Mouse (Mus musculus) olfactory bulb, adult 2 months (tissue): Measurements from ENCODE around the gene Anxa4. TPM values are rescaled to one million over a fixed set of nuclear protein-coding genes. Genes with fewer than 3 reads are reported as not detected.

Source experiments
- H3K27ac ChIP-seq: fragments of 200-500 bp; 2 replicates; pipeline ENCODE4 v1.5.1; 2012; ENCODE audit warnings: low read depth, low read length; ENCODE audit not compliant: insufficient read depth
- H3K4me1 ChIP-seq: fragments of 200-500 bp; 2 replicates; pipeline ENCODE4 v1.6.1; 2012; ENCODE audit warnings: low read length; ENCODE audit not compliant: control insufficient read depth, insufficient read depth
- H3K4me3 ChIP-seq: fragments of 200-500 bp; 2 replicates; pipeline ENCODE4 v1.5.1; 2012; ENCODE audit warnings: mild to moderate bottlenecking, low read depth, low read length, moderate library complexity; ENCODE audit not compliant: insufficient read depth
- CTCF ChIP-seq: fragments of 200-500 bp; IDR thresholded peaks from 2 replicates; pipeline ENCODE4 v1.5.1; 2012; ENCODE audit warnings: low read depth, mild to moderate bottlenecking, low read length, moderate library complexity; ENCODE audit not compliant: insufficient read depth
- POLR2A ChIP-seq: fragments of 200-500 bp; IDR thresholded peaks from 2 replicates; pipeline ENCODE4 v1.6.1; 2012; ENCODE audit warnings: mild to moderate bottlenecking, low read depth, low read length, moderate library complexity; ENCODE audit not compliant: insufficient read depth
- WGBS: fragments of 180-500 bp; shearing (Covaris S2); methylation state at CpG from one replicate; pipeline ENCODE4 v1.1.7; 2018; 5-methylcytosine and 5-hydroxymethylcytosine counted together
- polyA plus RNA-seq: library from polyadenylated mRNA; stranded (reverse); fragments of >200 nt; gene quantifications from 2 replicates; pipeline ENCODE4 v1.2.4, GENCODE M21; 2012; ENCODE audit warnings: low replicate concordance; ENCODE audit not compliant: missing spikeins, insufficient read depth, insufficient read length

Anxa4 gene
- polyA plus RNA-seq, 1 experiment = not detected

- no peak overlapping the region for H3K27ac ChIP-seq
- TF ChIP-seq POLR2A = no peak
- TF ChIP-seq CTCF = peak; percentile 96
- H3K4me1 ChIP-seq = peaks cover 5% of the 10 kb centered on the region; the same call in 1 of the 2 replicates
- under 1% methylated on average over 5 of the region's 5 CpGs for WGBS
- no peak overlapping the region for H3K4me3 ChIP-seq
These were observed 13.2 kb upstream of the Anxa4 start for GRCm38 (mm10) chr6:86806455-86807086.

- Histone ChIP-seq H3K4me3 (no peak overlapping the region), H3K27ac (no peak overlapping the region), H3K4me1 (0 out of 2 replicates have a peak, but pooled peaks cover under 1% of the 10 kb centered on the region)
- 96% methylated on average over 3 of the region's 3 CpGs for WGBS
- no peak for TF ChIP-seq POLR2A
- TF ChIP-seq CTCF = no peak
These were observed 11.3 kb upstream of the Anxa4 start for GRCm38 (mm10) chr6:86804646-86805045.

DNA sequence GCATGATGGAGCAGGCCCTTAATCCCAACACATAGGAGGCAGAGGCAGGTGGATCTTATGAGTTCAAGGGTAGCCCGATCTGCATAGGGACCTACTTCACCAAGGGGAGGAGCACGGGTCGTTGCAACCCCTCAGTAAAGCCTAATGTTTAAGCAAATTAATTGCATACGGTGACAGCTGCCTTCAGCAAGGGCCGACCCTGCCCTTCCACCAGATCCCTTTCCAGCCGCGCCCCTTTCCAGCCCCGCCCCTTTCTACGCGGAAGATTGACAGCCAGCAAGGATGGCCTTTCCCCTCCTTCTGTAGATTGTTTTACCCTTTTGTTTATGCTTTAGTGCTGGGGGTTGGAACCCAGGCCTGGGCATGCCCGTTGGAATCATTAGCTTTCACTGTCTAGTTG is 8.0 kb upstream of the Anxa4 start:
- WGBS = 64% methylated on average over 11 of the region's 11 CpGs
- H3K4me3 ChIP-seq = no peak overlapping the region
- H3K27ac ChIP-seq = no peak overlapping the region
- no peaks in the 10 kb centered on the region for H3K4me1 ChIP-seq
- TF ChIP-seq POLR2A = no peak
- TF ChIP-seq CTCF = no peak

- TF ChIP-seq POLR2A (no peak), CTCF (no peak)
- Histone ChIP-seq H3K4me1 (no peaks in the 10 kb centered on the region), H3K27ac (no peak overlapping the region), H3K4me3 (no peak overlapping the region)
- 90% methylated on average over 3 of the region's 3 CpGs for WGBS
These were observed 7.1 kb upstream of the Anxa4 start for GRCm38 (mm10) chr6:86800467-86800866.

- TF ChIP-seq CTCF = no peak
- TF ChIP-seq POLR2A = no peak
- WGBS = 86% methylated on average over 4 of the region's 4 CpGs
- Histone ChIP-seq H3K27ac (no peak overlapping the region), H3K4me1 (peaks cover 9% of the 10 kb centered on the region), H3K4me3 (no peak overlapping the region)
These were observed 4.1 kb upstream of the Anxa4 start for GRCm38 (mm10) chr6:86797455-86797854.

DNA sequence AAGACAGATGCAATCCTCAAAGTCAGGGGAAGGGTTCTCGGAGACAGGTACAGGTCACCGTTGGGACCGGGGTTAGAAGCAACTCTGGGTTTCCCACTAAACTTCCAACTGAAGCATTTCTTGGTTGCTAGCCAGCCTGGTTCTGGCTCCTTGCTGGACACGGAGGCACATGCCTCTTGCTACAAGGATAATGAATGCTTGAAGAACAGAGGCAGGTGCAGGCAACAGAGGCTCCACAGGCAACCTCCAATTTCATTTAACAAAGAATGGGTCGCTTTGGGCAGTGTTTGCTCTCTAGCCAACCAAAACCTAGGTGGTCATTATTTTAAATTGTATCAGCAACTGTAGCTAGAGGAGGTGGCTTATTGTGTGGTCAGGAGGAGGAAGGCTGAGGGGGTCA is 573 bp upstream of the Anxa4 start:
- 66% methylated on average over 5 of the region's 5 CpGs for WGBS
- Histone ChIP-seq H3K27ac (no peak overlapping the region), H3K4me3 (no peak overlapping the region), H3K4me1 (peaks cover 9% of the 10 kb centered on the region)
- TF ChIP-seq CTCF (no peak), POLR2A (no peak)

- Histone ChIP-seq H3K27ac (no peak overlapping the region), H3K4me3 (no peak overlapping the region), H3K4me1 (peaks cover 9% of the 10 kb centered on the region)
- TF ChIP-seq POLR2A (no peak), CTCF (no peak)
- WGBS = 82% methylated on average over 10 of the region's 10 CpGs
These were observed 2.9 kb downstream of the Anxa4 start for GRCm38 (mm10) chr6:86790351-86790943.

DNA sequence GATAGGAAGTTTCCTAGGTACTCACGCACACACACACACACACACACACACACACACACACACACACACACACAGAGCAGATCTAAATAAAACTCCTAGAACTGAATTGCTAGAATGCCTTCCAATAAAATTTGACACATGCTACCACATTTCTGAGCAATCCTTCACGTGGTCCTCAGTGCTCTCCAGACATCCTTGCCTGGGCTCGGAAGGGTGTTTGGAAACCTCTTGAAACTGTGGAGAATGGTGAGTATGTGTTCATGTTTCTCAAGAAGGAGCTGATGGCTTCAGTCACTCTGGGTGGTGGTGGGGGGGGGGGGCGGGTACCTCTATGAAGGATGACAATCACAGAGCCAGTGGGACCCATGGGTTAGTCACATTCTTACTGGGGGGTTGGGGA is 5.1 kb downstream of the Anxa4 start:
- Histone ChIP-seq H3K4me3 (no peak overlapping the region), H3K27ac (no peak overlapping the region), H3K4me1 (peaks cover 5% of the 10 kb centered on the region)
- WGBS = 90% methylated on average over 4 of the region's 4 CpGs
- no peak for TF ChIP-seq POLR2A
- no peak for TF ChIP-seq CTCF

DNA sequence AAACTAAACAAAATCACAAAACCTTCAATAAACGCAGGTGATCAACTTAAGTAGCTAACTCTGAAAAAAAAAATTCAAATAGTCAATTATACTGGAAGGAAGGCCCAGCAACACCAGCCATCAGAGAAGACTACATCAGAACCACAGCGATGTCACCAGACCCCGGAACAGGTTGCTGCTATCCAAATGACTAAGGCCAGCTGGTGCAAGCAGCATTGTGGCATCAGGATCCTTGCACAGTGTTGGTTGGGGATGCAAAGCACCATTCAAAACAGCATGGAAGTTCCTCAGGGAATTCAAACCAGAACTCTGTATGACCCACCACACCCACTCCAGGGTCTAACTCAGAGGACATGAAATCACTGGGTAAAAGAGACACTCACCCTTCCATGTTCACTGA is 6.8 kb downstream of the Anxa4 start:
- TF ChIP-seq CTCF = no peak
- TF ChIP-seq POLR2A = no peak
- Histone ChIP-seq H3K4me1 (peaks cover 2% of the 10 kb centered on the region; the same call in 1 of the 2 replicates), H3K4me3 (no peak overlapping the region), H3K27ac (no peak overlapping the region)
- whole genome bisulfite sequencing = 100% methylated on average over 3 of the region's 3 CpGs

DNA sequence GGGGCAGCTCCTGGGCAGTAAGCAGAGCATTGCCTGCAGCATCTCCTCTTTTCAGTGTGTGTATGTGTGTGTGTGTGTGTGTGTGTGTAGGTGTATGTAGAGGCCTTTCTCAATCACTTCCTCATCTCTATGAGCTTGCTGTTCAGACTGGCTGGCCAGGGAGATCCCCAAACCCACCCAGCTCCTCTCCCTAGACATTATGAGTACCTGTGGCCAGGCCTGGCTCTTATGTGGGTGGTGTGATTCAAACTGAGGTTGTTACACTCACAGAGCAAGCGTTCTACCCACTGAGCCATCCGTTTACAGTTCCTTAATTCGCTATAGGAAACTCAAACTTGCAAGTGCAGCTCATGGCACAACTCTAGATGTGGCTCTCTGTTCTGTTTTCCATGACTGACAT is 8.6 kb downstream of the Anxa4 start:
- Histone ChIP-seq H3K4me3 (no peak overlapping the region), H3K4me1 (peaks cover 5% of the 10 kb centered on the region; the same call in 1 of the 2 replicates), H3K27ac (no peak overlapping the region)
- WGBS = 81% methylated on average over 3 of the region's 3 CpGs
- no peak for TF ChIP-seq POLR2A
- TF ChIP-seq CTCF = no peak
